Mouse (Mus musculus): Measurements from ENCODE around the gene Gmppa. TPM values are rescaled to one million over a fixed set of nuclear protein-coding genes. Genes with fewer than 3 reads are reported as not detected.

Gmppa gene
- polyA plus RNA-seq, 1 experiment from 2014 or later = 57.1 TPM

DNA sequence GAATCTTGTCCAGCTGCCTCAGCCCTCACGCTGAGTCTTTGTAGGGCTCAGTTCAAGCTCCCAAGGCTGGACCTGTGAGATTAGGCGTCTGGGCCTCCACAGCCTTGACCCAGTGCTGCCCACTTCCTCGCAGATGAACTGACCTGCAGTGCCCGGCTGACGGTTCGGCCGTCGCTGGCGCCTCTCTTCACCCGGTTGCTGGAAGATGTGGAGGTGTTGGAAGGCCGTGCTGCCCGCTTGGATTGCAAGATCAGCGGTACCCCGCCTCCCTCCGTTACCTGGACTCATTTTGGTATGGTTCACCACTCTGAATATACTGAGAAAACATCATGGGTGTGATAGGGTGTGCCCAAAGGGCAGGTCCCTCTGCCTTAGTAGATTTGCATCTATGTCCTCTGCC, 29.6 kb upstream of the Gmppa start:
- H3K4me3 ChIP-seq = no peak overlapping the region
- no peak overlapping the region for H3K27ac ChIP-seq (replicated peaks)
- H3K9me3 ChIP-seq = no peaks in the 10 kb centered on the region
- WGBS = 93% methylated on average over 15 of the region's 15 CpGs
- H3K4me1 ChIP-seq = peaks cover 11% of the 10 kb centered on the region
- DNase-seq (ENCODE audit: low spot score) = no peak
- no peaks in the 10 kb centered on the region for H3K27me3 ChIP-seq (replicated peaks; ENCODE audit: low read depth, poor library complexity, severe bottlenecking)
- H3K36me3 ChIP-seq (replicated peaks) = peaks cover 84% of the 10 kb centered on the region

DNA sequence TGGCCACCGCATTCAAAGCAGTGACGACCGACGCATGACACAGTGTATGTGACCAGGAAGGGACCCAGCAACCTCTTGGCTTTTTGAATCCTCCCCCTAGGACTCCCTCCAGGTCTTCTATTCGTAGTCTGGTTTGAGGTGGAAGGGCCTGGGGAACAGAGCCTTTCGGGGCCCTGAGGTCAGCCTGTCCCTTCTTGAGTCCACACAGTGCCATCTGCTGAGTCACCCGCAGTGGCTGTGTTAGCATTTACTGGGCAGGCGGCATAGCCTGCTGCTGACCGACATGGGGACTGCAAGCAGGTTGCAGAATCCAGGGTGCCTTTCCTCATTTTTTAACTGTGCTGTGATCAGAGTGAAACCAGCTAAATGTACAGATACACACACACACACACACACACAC, 28.7 kb upstream of the Gmppa start:
- no peak for DNase-seq (ENCODE audit: low spot score)
- H3K36me3 ChIP-seq (replicated peaks) = peaks cover 81% of the 10 kb centered on the region
- no peaks in the 10 kb centered on the region for H3K9me3 ChIP-seq
- H3K27me3 ChIP-seq (replicated peaks; ENCODE audit: low read depth, poor library complexity, severe bottlenecking) = no peaks in the 10 kb centered on the region
- H3K4me3 ChIP-seq = no peak overlapping the region
- peaks cover 7% of the 10 kb centered on the region; the same call in 1 of the 2 replicates for H3K4me1 ChIP-seq
- H3K27ac ChIP-seq (replicated peaks) = no peak overlapping the region
- WGBS = 93% methylated on average over 9 of the region's 9 CpGs

DNA sequence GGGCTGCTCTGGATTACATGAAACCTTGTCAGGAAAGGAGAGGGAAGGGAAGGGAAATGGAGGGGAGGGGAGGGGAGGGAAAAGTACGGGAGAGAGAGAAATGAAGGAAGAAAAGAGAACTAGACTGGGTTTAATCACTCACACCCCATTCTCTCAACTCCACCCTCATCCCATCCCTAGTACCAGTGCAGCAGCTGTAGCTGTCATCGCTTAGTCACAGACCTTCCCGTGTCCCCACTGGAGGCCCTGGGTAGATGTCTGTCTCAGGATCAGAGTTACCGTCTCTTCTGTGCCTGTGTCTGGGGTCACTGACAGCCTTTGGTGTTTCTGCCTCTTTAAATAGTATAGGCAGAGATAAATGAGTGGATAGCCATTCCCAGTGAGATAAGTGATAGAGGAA, 27.5 kb upstream of the Gmppa start:
- peaks cover 73% of the 10 kb centered on the region for H3K36me3 ChIP-seq (replicated peaks)

DNA sequence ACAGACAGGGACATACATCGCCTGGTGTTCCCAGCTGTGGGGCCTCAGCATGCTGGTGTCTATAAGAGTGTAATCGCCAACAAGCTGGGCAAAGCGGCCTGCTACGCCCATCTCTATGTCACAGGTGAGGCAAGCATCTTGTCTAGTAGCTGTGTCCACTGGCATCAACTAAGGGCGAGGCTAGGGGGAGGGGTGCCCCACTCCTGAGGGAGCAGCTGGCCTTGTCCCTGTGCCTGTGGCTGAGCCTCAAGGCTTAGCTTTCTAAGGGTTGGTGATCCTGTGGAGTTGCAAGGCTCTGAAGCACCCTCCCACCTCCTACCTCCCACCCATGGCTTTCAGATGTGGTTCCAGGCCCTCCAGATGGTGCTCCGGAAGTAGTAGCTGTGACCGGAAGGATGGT, 25.8 kb upstream of the Gmppa start:
- H3K36me3 ChIP-seq (replicated peaks) = peaks cover 70% of the 10 kb centered on the region
- no peaks in the 10 kb centered on the region for H3K27me3 ChIP-seq (replicated peaks; ENCODE audit: low read depth, poor library complexity, severe bottlenecking)
- no peak for DNase-seq (ENCODE audit: low spot score)
- H3K4me1 ChIP-seq = peaks cover 11% of the 10 kb centered on the region
- no peak overlapping the region for H3K4me3 ChIP-seq
- no peak overlapping the region for H3K27ac ChIP-seq (replicated peaks)
- 92% methylated on average over 7 of the region's 7 CpGs for WGBS
- no peaks in the 10 kb centered on the region for H3K9me3 ChIP-seq

More for the DNA sequence above, 27.5 kb upstream of the Gmppa start:
- Histone ChIP-seq H3K9me3 (no peaks in the 10 kb centered on the region), H3K27ac (replicated peaks) (no peak overlapping the region), H3K4me1 (peaks cover 5% of the 10 kb centered on the region), H3K4me3 (no peak overlapping the region), H3K27me3 (replicated peaks; ENCODE audit: low read depth, poor library complexity, severe bottlenecking) (no peaks in the 10 kb centered on the region)
- WGBS = 80% methylated on average over 4 of the region's 4 CpGs
- no peak for DNase-seq (ENCODE audit: low spot score)

DNA sequence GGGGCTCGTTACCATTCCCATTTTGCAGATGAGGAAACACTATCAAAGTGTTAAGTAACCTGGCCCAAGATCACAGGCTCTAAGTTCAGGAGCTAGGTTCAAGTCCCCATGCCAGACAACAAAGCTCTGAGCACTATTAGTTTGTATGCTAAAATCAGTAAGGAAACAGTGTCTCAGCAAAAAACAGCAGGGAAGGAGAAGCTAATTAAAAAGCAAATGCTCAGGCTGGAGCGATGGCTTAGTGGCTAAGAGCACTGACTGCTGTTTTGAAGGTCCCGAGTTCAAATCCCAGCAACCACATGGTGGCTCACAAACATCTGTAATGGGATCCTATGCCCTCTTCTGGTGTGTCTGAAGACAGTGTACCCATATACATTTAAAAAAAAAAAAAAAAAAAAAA, 23.5 kb upstream of the Gmppa start:
- Histone ChIP-seq H3K9me3 (no peaks in the 10 kb centered on the region), H3K27ac (replicated peaks) (no peak overlapping the region), H3K4me3 (no peak overlapping the region), H3K27me3 (replicated peaks; ENCODE audit: low read depth, poor library complexity, severe bottlenecking) (no peaks in the 10 kb centered on the region), H3K4me1 (peaks cover 11% of the 10 kb centered on the region), H3K36me3 (replicated peaks) (peaks cover 63% of the 10 kb centered on the region)
- DNase-seq (ENCODE audit: low spot score) = no peak
- 91% methylated on average over 3 of the region's 3 CpGs for WGBS

DNA sequence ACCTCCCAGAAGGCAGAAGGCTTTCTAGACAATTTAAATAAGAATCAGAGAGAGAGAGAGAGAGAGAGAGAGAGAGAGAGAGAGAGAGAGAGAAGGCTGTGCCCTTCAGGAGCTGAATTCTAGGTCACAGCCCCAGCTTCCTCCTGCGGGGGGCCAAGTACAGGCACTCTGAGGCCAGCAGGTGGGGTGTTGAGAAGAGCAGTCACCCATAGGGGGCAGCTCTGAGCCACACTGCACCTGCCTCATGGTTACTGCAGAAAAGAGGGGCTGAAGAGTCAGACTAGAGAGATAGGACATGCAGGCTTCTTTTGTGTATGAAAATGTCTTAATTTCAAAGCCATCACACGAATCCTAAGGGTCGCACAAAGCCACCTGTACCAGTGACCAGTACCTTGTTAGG, 22.0 kb upstream of the Gmppa start:
- Histone ChIP-seq H3K27me3 (replicated peaks; ENCODE audit: low read depth, poor library complexity, severe bottlenecking) (no peaks in the 10 kb centered on the region), H3K9me3 (no peaks in the 10 kb centered on the region), H3K27ac (replicated peaks) (no peak overlapping the region), H3K36me3 (replicated peaks) (peaks cover 63% of the 10 kb centered on the region), H3K4me1 (peaks cover 11% of the 10 kb centered on the region), H3K4me3 (no peak overlapping the region)
- 60% methylated on average over 3 of the region's 3 CpGs for WGBS
- DNase-seq (ENCODE audit: low spot score) = peak; percentile 49

DNA sequence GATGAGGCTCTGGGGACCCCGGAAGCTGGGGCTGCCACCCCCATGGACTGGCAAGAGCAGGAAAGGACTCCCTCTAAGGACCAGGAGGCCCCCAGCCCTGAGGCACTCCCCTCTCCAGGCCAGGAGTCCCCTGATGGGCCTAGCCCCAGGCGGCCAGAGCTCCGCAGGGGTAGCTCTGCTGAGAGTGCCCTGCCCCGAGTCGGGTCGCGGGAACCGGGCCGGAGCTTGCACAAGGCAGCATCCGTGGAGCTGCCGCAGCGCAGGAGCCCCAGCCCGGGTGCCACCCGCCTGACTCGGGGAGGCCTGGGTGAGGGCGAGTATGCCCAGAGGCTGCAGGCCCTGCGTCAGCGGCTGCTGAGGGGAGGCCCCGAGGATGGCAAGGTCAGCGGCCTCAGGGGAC, 13.9 kb upstream of the Gmppa start:
- H3K27ac ChIP-seq (replicated peaks) = peak overlapping the region; percentile 83
- 3% methylated on average over 20 of the region's 20 CpGs for WGBS
- H3K27me3 ChIP-seq (replicated peaks; ENCODE audit: low read depth, poor library complexity, severe bottlenecking) = peaks cover 55% of the 10 kb centered on the region
- peaks cover 61% of the 10 kb centered on the region for H3K4me1 ChIP-seq
- DNase-seq (ENCODE audit: low spot score) = peak; percentile 48
- peaks cover 25% of the 10 kb centered on the region for H3K36me3 ChIP-seq (replicated peaks)
- H3K9me3 ChIP-seq = no peaks in the 10 kb centered on the region
- peak overlapping the region; percentile 60 for H3K4me3 ChIP-seq

DNA sequence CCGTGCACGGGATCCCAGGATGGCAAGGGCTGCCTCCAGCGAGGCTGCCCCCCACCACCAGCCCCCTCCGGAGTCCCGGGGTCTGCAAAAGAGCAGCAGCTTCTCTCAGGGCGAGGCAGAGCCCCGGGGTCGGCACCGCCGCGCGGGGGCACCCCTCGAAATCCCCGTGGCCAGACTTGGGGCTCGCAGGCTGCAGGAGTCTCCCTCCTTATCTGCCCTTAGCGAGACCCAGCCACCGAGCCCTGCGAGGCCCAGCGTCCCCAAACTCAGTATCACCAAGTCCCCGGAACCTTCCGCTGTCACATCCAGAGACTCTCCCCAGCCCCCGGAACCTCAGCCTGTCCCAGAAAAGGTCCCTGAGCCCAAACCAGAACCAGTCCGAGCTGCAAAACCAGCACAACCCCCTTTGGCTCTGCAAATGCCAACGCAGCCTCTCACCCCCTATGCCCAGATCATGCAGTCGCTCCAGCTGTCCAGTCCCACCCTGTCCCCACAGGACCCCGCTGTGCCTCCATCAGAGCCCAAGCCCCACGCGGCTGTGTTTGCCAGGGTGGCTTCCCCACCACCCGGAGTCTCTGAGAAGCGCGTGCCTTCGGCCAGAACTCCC, 13.4 kb upstream of the Gmppa start:
- H3K9me3 ChIP-seq = no peaks in the 10 kb centered on the region
- H3K27ac ChIP-seq (replicated peaks) = peak overlapping the region; percentile 83
- H3K27me3 ChIP-seq (replicated peaks; ENCODE audit: low read depth, poor library complexity, severe bottlenecking) = peaks cover 59% of the 10 kb centered on the region
- WGBS = 2% methylated on average over 32 of the region's 32 CpGs
- H3K4me3 ChIP-seq = peak overlapping the region; percentile 60
- peaks cover 66% of the 10 kb centered on the region for H3K4me1 ChIP-seq
- no peak for DNase-seq (ENCODE audit: low spot score)
- peaks cover 21% of the 10 kb centered on the region for H3K36me3 ChIP-seq (replicated peaks)

DNA sequence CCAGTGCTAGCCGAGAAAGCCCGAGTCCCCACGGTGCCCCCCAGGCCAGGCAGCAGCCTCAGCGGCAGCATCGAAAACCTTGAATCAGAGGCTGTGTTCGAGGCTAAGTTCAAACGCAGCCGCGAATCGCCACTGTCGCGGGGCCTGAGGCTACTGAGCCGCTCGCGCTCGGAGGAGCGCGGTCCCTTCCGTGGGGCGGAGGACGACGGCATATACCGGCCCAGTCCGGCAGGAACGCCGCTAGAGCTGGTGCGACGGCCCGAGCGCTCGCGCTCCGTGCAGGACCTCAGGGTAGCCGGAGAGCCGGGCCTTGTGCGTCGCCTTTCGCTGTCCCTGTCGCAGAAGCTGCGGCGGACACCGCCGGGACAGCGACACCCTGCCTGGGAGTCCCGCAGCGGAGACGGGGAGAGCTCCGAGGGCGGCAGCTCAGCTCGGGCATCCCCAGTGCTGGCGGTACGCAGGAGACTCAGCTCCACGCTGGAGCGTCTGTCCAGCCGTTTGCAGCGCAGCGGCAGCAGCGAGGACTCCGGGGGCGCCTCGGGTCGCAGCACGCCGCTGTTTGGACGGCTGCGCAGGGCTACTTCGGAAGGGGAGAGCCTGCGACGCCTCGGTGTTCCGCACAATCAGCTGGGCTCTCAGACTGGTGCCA, 12.8 kb upstream of the Gmppa start:
- peaks cover 72% of the 10 kb centered on the region for H3K4me1 ChIP-seq

DNA sequence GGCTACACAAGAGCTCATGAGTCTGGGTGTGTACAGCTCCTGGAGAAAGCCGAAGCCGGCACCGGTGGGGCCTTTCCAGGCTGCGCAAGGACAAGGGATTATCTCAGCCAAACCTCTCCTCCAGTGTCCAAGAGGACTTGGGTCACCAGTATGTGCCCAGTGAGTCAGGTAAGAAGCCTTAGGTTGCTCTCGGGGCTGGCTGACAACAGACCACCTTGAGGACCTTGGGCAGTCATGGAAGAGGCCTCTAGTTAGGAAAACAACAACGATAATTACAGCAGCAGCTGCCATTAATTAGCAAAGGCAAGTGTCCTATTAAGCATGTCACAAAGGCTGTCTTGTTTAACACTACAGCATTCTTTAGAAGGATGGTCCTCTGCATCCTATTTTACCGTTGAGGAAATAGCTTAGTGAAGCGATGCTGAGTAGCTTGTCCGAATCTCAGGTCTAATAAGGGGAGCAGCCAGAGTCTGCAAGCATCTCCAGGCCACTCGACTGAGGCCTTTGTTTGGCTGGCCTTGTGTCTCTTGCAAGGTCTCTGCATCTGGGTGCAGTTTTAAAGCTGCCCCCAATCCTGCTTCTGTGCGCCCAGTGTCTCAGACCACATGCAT, 11.8 kb upstream of the Gmppa start:
- Histone ChIP-seq H3K4me3 (peak overlapping the region; percentile 60), H3K27ac (replicated peaks) (peak overlapping the region; percentile 83), H3K9me3 (no peaks in the 10 kb centered on the region), H3K36me3 (replicated peaks) (peaks cover 17% of the 10 kb centered on the region), H3K27me3 (replicated peaks; ENCODE audit: low read depth, poor library complexity, severe bottlenecking) (peaks cover 61% of the 10 kb centered on the region), H3K4me1 (peaks cover 76% of the 10 kb centered on the region)
- DNase-seq (ENCODE audit: low spot score) = peak; percentile 45
- WGBS = 23% methylated on average over 11 of the region's 11 CpGs

More for the DNA sequence above, 12.8 kb upstream of the Gmppa start:
- Histone ChIP-seq H3K4me3 (peak overlapping the region; percentile 60), H3K27ac (replicated peaks) (peak overlapping the region; percentile 83), H3K27me3 (replicated peaks; ENCODE audit: low read depth, poor library complexity, severe bottlenecking) (peaks cover 59% of the 10 kb centered on the region), H3K36me3 (replicated peaks) (peaks cover 18% of the 10 kb centered on the region), H3K9me3 (no peaks in the 10 kb centered on the region)
- WGBS = under 1% methylated on average over 71 of the region's 71 CpGs
- DNase-seq (ENCODE audit: low spot score) = peak; percentile 76

DNA sequence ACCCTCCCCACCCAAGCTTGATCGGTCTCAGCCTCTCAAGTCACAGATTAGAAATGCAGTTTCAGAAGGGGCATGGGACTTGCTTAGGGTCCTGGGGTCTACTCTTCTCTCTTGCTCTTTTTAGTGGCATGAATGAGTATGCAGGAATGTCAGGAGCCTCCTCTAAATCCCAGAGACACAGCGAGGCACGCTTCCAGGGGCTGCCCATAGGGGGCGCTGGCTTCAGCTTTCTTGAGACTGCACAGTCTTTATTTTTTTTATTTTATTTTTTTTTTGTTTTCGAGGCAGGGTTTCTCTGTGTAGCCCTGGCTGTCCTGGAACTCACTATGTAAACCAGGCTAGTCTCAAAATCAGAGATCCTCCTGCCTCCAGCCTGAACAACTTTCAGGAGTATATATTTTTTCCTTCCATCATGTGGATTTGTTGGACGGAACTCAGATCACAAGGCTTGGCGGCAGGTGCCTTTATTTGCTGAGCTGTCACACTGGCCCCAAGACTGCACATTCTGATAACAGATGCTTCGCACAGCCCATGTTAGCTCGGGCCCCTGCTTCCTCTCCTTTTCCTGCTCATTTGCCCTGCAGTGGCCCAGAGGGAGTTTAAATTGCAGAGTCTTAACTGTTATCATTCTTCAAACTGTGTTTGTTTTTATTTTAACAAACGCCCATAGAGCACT, 9.8 kb upstream of the Gmppa start:
- Histone ChIP-seq H3K4me1 (peaks cover 93% of the 10 kb centered on the region), H3K9me3 (no peaks in the 10 kb centered on the region), H3K4me3 (no peak overlapping the region; the same call in 1 of the 2 replicates), H3K27me3 (replicated peaks; ENCODE audit: low read depth, poor library complexity, severe bottlenecking) (peaks cover 68% of the 10 kb centered on the region), H3K27ac (replicated peaks) (no peak overlapping the region), H3K36me3 (replicated peaks) (peaks cover 17% of the 10 kb centered on the region)
- peak; percentile 87 for DNase-seq (ENCODE audit: low spot score)
- 29% methylated on average over 10 of the region's 10 CpGs for WGBS

DNA sequence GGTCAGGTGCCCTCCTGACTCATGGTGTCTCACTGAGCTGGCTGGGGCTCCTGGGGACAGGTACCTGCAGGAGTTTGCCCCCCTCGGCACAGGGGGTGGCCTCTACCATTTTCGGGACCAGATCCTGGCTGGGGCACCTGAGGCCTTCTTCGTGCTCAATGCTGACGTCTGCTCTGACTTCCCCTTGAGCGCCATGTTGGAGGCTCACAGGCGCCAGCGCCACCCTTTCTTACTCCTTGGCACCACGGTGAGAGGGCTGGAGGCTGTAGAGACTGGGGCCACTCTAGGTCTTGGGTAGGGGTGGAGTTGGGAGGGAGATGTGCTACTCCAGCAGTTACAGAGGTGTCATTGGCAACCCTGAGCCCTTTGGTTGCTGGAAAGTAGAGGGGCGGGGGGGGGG, 3.1 kb downstream of the Gmppa start:
- peaks cover 68% of the 10 kb centered on the region for H3K4me1 ChIP-seq
- 84% methylated on average over 8 of the region's 9 CpGs for WGBS
- no peaks in the 10 kb centered on the region for H3K9me3 ChIP-seq
- peaks cover 11% of the 10 kb centered on the region for H3K27me3 ChIP-seq (replicated peaks; ENCODE audit: low read depth, poor library complexity, severe bottlenecking)
- no peak overlapping the region for H3K4me3 ChIP-seq
- 0 out of 2 replicates have a peak overlapping the region, but pooled peaks have one; percentile 19 for H3K27ac ChIP-seq (replicated peaks)
- H3K36me3 ChIP-seq (replicated peaks) = peaks cover 24% of the 10 kb centered on the region
- no peak for DNase-seq (ENCODE audit: low spot score)

All from embryonic facial prominence, embryonic 10.5 days (tissue).